Mouse (Mus musculus) lung, adult 2 months (tissue): ENCODE measurements at regions not wholly inside any gene's neighbourhood (a gene's known extent, or its start where the extent isn't known, plus 50 kb on each side); places are given as distances from the start of the nearest gene placed in this dataset.

ENCODE experiments used
- DNase-seq: peaks from one replicate; pipeline ENCODE4 v3.0.0; 2022
- H3K4me1 ChIP-seq: fragments of 200-500 bp; 2 replicates; pipeline ENCODE4 v1.6.1; 2011; ENCODE audit warnings: low read length; ENCODE audit not compliant: control insufficient read depth, insufficient read depth
- H3K4me3 ChIP-seq: fragments of 200-500 bp; replicated peaks from 2 replicates; pipeline ENCODE3; 2011; ENCODE audit warnings: low read depth, mild to moderate bottlenecking, control low read depth, low read length; ENCODE audit errors: extremely low read depth
- CTCF ChIP-seq: fragments of 200-500 bp; IDR thresholded peaks from 2 replicates; pipeline ENCODE4 v1.5.1; 2011; ENCODE audit warnings: mild to moderate bottlenecking, low read length, control low read depth; ENCODE audit not compliant: insufficient read depth
- POLR2A ChIP-seq: fragments of 200-500 bp; IDR thresholded peaks from 2 replicates; pipeline ENCODE4 v1.6.1; 2011; ENCODE audit warnings: low read depth, mild to moderate bottlenecking, control low read depth, low read length, borderline replicate concordance; ENCODE audit errors: extremely low read depth
- WGBS: fragments of 180-500 bp; shearing (Covaris S2); methylation state at CpG from one replicate; pipeline ENCODE4 v1.1.7; 2018; 5-methylcytosine and 5-hydroxymethylcytosine counted together

- Histone ChIP-seq H3K4me3 (no peak overlapping the region), H3K4me1 (no peaks in the 10 kb centered on the region)
- 82% methylated on average over 30 of the region's 30 CpGs for WGBS
- DNase-seq, result no peak
- no peak for TF ChIP-seq CTCF
- TF ChIP-seq POLR2A, result no peak
Observed at GRCm38 (mm10) chr17:85932360-85933132, 212.4 kb downstream of the Srbd1 start.

DNA sequence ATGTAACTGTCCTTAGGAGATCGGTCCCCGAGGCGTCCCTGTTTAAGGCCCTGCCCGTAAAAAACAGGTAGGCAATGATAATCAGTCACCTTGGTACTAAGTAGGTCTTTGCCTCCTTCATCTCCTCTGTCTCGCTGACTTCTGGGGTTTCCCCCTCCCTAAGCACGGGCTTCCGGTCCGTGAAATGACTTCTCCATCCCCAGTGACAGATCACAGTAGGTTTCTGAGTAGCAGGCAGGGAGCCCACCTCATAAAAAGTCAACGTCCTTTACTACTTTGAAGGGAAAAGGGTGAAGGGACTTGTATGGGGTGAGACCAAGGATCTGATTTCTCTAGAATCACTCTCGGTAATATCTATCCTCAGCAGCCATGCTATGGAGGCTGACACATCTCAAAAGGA is 213.0 kb downstream of the Srbd1 start:
- TF ChIP-seq POLR2A (no peak), CTCF (no peak)
- no peak overlapping the region for H3K4me3 ChIP-seq
- WGBS, result 84% methylated on average over 10 of the region's 10 CpGs
- no peak for DNase-seq
- no peaks in the 10 kb centered on the region for H3K4me1 ChIP-seq

DNA sequence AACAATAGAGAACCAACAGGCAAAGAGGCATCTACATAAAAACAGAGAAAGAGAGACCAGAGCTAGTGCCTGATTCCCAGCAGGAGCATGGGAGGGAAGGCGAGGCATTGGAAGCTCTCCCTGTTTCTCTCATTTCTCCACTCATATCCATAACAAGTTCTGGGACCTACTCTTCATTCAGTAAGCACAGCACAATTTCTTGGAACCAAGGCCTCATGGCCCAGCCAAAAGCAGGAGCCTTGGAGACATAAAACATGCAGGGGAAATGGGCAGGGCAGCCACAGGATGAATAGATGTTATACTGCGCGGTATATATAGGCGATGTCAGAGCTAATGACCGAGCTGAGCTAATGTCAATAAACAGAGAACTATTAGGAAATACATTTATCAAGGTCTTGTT is 214.2 kb downstream of the Srbd1 start:
- H3K4me1 ChIP-seq, result no peaks in the 10 kb centered on the region
- H3K4me3 ChIP-seq, result no peak overlapping the region
- WGBS, result 50% methylated on average over 5 of the region's 5 CpGs
- TF ChIP-seq POLR2A, result no peak
- no peak for TF ChIP-seq CTCF
- DNase-seq, result no peak

GRCm38 (mm10) chr17:85930331-85930730 is 214.6 kb downstream of the Srbd1 start:
- H3K4me1 ChIP-seq, result no peaks in the 10 kb centered on the region
- no peak overlapping the region for H3K4me3 ChIP-seq
- TF ChIP-seq POLR2A (no peak), CTCF (no peak)
- WGBS, result 81% methylated on average over 3 of the region's 3 CpGs
- no peak for DNase-seq

GRCm38 (mm10) chr17:85929699-85930286 is 215.2 kb downstream of the Srbd1 start:
- no peak for TF ChIP-seq POLR2A
- no peak for TF ChIP-seq CTCF
- Histone ChIP-seq H3K4me1 (no peaks in the 10 kb centered on the region), H3K4me3 (no peak overlapping the region)
- DNase-seq, result no peak
- 60% methylated on average over 12 of the region's 12 CpGs for WGBS

- Histone ChIP-seq H3K4me1 (no peaks in the 10 kb centered on the region), H3K4me3 (no peak overlapping the region)
- no peak for DNase-seq
- TF ChIP-seq POLR2A, result no peak
- TF ChIP-seq CTCF, result no peak
- WGBS, result 45% methylated on average over 2 of the region's 2 CpGs
Observed at GRCm38 (mm10) chr17:85928543-85928942, 216.4 kb downstream of the Srbd1 start.

- H3K4me1 ChIP-seq, result no peaks in the 10 kb centered on the region
- no peak for DNase-seq
- TF ChIP-seq CTCF, result no peak
- no peak for TF ChIP-seq POLR2A
- 72% methylated on average over 9 of the region's 9 CpGs for WGBS
- H3K4me3 ChIP-seq, result no peak overlapping the region
Observed at GRCm38 (mm10) chr17:85927261-85927660, 217.7 kb downstream of the Srbd1 start.

- DNase-seq, result no peak
- Histone ChIP-seq H3K4me1 (no peaks in the 10 kb centered on the region), H3K4me3 (no peak overlapping the region)
- WGBS, result 80% methylated on average over 4 of the region's 4 CpGs
- no peak for TF ChIP-seq CTCF
- TF ChIP-seq POLR2A, result no peak
Observed at GRCm38 (mm10) chr17:85926044-85926443, 218.9 kb downstream of the Srbd1 start.

- DNase-seq, result no peak
- Histone ChIP-seq H3K4me3 (no peak overlapping the region), H3K4me1 (no peaks in the 10 kb centered on the region)
- WGBS, result 45% methylated on average over 8 of the region's 8 CpGs
- TF ChIP-seq POLR2A (no peak), CTCF (no peak)
Observed at GRCm38 (mm10) chr17:85921219-85921673, 223.7 kb downstream of the Srbd1 start.

- Histone ChIP-seq H3K4me1 (no peaks in the 10 kb centered on the region), H3K4me3 (no peak overlapping the region)
- 58% methylated on average over 7 of the region's 7 CpGs for WGBS
- TF ChIP-seq CTCF, result no peak
- no peak for TF ChIP-seq POLR2A
- DNase-seq, result no peak
Observed at GRCm38 (mm10) chr17:85919868-85920267, 225.1 kb downstream of the Srbd1 start.

DNA sequence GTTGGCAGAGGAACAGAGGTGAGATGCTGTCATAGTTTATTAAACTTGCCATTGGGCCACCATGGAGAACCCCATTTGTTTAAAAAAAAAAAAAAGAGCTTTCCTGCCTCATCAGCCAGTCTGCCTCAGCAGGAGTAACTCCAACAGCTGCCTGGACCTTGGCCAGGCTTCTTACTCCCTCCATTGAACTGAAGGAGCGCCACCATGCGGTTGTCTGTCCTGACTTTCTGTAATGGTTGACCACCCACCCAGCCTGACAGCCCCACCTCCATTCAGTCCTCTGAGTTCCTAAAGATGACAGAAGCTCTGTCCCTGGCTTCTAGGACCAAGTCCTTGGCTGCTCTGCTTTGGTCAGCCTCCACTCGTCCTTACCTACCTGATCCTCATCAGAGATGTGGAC is 227.8 kb upstream of the Six2 start:
- Histone ChIP-seq H3K4me1 (no peaks in the 10 kb centered on the region), H3K4me3 (no peak overlapping the region)
- WGBS, result 95% methylated on average over 3 of the region's 3 CpGs
- no peak for TF ChIP-seq POLR2A
- no peak for TF ChIP-seq CTCF
- no peak for DNase-seq
